Mouse (Mus musculus) erythroblast, embryonic 14.5 days (primary cell): ENCODE measurements around the gene Nubpl.

ENCODE experiments used
- GATA1 ChIP-seq: IDR thresholded peaks from 2 replicates; pipeline ENCODE4 v1.6.1; 2012; ENCODE audit warnings: low read length, inconsistent platforms, mixed read lengths
- TAL1 ChIP-seq: IDR thresholded peaks from 3 replicates; pipeline ENCODE4 v1.6.1; 2012; ENCODE audit warnings: low read length, inconsistent platforms, mixed read lengths

DNA sequence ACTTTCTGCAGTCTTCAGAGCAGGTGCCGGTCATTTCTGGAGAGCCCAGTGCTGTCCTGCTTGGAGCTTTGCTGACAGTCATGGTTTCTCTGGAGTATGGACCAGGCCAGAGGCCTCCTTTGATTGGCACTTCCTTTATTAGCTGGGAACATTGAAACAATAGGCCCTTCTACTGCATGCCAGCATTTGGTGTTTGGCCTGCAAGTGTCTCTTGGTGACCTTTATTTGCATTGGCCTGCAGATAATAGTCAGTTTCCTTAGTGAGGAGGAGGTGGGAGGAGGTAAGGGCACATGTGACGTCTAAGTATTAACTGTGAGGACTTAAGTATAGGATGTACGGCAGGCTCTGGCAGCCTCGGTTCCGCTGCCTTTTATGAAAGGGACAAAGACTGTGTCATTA is 249.1 kb downstream of the Nubpl start:
- TF ChIP-seq TAL1 (no peak), GATA1 (no peak)
